Mouse (Mus musculus): ENCODE results near the gene E4f1. TPM values are rescaled to one million over a fixed set of nuclear protein-coding genes. Genes with fewer than 3 reads are reported as not detected.
A peak's percentile ranks its signal among the peaks of the same experiment; 100 is the strongest.

The E4f1 gene
- polyA plus RNA-seq, 1 experiment from 2014 or later = 33.7 TPM

- Histone ChIP-seq H3K27me3 (replicated peaks) (no peaks in the 10 kb centered on the region), H3K27ac (no peak overlapping the region), H3K4me1 (peaks cover 12% of the 10 kb centered on the region), H3K36me3 (peaks cover 44% of the 10 kb centered on the region), H3K4me3 (replicated peaks) (no peak overlapping the region), H3K4me2 (no peak overlapping the region), H3K9me3 (no peaks in the 10 kb centered on the region), H3K9ac (no peak overlapping the region)
- no peak for ATAC-seq (ENCODE audit: insufficient read depth, low FRiP score, low read depth)
- 96% methylated on average over 5 of the region's 5 CpGs for WGBS
These were observed 45.6 kb downstream of the E4f1 start for GRCm38 (mm10) chr17:24424489-24424888.

DNA sequence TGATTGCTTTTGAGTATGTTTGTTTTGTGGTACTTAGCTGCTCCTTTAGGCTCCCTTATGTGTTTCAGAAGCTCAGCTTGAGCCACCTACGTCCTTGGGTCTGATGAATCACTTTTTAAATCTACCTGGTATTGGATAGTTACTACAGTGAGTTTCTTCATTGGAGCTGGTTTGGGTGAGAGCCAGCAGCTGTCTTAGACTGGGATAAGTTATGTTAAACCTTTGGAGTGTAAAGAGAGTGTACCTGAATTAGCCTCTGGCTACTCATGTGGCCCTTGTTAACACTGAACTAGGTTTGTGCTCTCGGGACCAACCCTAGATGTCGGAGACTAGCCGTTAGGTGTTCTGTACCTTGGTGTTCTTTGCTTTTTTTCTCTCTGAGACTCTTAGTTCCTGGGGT lies 47.0 kb downstream of the E4f1 start:
- H3K9ac ChIP-seq = no peak overlapping the region
- H3K4me2 ChIP-seq = no peak overlapping the region
- 89% methylated on average over 4 of the region's 4 CpGs for WGBS
- no peaks in the 10 kb centered on the region for H3K27me3 ChIP-seq (replicated peaks)
- no peak for ATAC-seq (ENCODE audit: insufficient read depth, low FRiP score, low read depth)
- H3K9me3 ChIP-seq = no peaks in the 10 kb centered on the region
- H3K36me3 ChIP-seq = peaks cover 56% of the 10 kb centered on the region
- peaks cover 10% of the 10 kb centered on the region; the same call in 1 of the 2 replicates for H3K4me1 ChIP-seq
- no peak overlapping the region for H3K4me3 ChIP-seq (replicated peaks)
- no peak overlapping the region for H3K27ac ChIP-seq

DNA sequence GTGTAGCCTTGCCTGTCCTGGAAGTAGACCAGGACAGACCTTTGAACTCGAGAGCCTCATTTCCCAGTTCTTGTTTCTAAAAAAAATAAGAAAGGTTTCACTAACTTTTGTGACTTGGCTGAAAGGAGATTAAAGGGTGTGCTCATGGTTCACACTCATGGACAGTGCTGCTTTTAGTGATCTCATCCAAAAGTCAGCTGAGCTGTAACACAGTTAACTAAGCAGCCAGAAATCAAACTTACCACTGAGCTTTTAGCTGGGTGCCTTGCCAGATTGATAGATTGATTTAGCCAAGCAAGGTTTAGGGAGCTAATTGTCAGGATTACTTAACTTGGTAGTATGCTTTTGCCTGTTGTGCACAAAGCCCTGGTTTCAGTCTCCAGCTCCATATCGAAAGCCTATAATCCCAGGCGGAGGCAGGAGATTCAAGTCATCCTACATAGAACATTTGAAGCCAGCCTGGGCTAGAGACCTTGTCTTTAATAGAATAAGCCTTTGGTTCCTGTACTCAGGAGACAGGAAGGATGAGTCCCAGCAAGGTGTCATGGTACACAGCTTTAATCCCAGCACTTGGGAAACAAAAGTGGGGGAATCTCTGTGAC lies 54.0 kb downstream of the E4f1 start:
- H3K9me3 ChIP-seq = no peaks in the 10 kb centered on the region
- ATAC-seq (ENCODE audit: insufficient read depth, low FRiP score, low read depth) = no peak
- WGBS = 79% methylated on average over 3 of the region's 3 CpGs
- no peak overlapping the region for H3K27ac ChIP-seq
- peak overlapping the region; percentile 71; the same call in 1 of the 2 replicates for H3K9ac ChIP-seq
- H3K4me2 ChIP-seq = peak overlapping the region; percentile 70
- peaks cover 17% of the 10 kb centered on the region for H3K4me1 ChIP-seq
- peaks cover 26% of the 10 kb centered on the region for H3K36me3 ChIP-seq
- H3K4me3 ChIP-seq (replicated peaks) = peak overlapping the region; percentile 79
- no peaks in the 10 kb centered on the region for H3K27me3 ChIP-seq (replicated peaks)

- H3K4me2 ChIP-seq = peak overlapping the region; percentile 70
- no peak for ATAC-seq (ENCODE audit: insufficient read depth, low FRiP score, low read depth)
- H3K27ac ChIP-seq = peak overlapping the region; percentile 95
These were observed 55.1 kb downstream of the E4f1 start for GRCm38 (mm10) chr17:24415011-24415410.

GRCm38 (mm10) chr17:24414230-24414976 lies 55.7 kb downstream of the E4f1 start, which contains the start of gene Rnps1:
Gene Rnps1 (plus strand): TSS chr17:24414565.
- Histone ChIP-seq H3K4me1 (peaks cover 17% of the 10 kb centered on the region), H3K36me3 (peaks cover 16% of the 10 kb centered on the region), H3K9ac (peak within 1 kb of the TSS; percentile 71), H3K27me3 (replicated peaks) (no peaks in the 10 kb centered on the region), H3K27ac (peak within 1 kb of the TSS; percentile 95), H3K4me3 (replicated peaks) (peak within 1 kb of the TSS; percentile 79), H3K4me2 (peak within 1 kb of the TSS; percentile 70), H3K9me3 (no peaks in the 10 kb centered on the region)
- WGBS = under 1% methylated on average over 63 of the region's 64 CpGs
- ATAC-seq (ENCODE audit: insufficient read depth, low FRiP score, low read depth) = peak; percentile 90

More at GRCm38 (mm10) chr17:24415011-24415410, 55.1 kb downstream of the E4f1 start:
- H3K9ac ChIP-seq = peak overlapping the region; percentile 71
- peaks cover 16% of the 10 kb centered on the region for H3K36me3 ChIP-seq
- no peaks in the 10 kb centered on the region for H3K9me3 ChIP-seq
- H3K4me1 ChIP-seq = peaks cover 17% of the 10 kb centered on the region
- no peaks in the 10 kb centered on the region for H3K27me3 ChIP-seq (replicated peaks)
- WGBS = under 1% methylated on average over 21 of the region's 21 CpGs
- peak overlapping the region; percentile 79 for H3K4me3 ChIP-seq (replicated peaks)

DNA sequence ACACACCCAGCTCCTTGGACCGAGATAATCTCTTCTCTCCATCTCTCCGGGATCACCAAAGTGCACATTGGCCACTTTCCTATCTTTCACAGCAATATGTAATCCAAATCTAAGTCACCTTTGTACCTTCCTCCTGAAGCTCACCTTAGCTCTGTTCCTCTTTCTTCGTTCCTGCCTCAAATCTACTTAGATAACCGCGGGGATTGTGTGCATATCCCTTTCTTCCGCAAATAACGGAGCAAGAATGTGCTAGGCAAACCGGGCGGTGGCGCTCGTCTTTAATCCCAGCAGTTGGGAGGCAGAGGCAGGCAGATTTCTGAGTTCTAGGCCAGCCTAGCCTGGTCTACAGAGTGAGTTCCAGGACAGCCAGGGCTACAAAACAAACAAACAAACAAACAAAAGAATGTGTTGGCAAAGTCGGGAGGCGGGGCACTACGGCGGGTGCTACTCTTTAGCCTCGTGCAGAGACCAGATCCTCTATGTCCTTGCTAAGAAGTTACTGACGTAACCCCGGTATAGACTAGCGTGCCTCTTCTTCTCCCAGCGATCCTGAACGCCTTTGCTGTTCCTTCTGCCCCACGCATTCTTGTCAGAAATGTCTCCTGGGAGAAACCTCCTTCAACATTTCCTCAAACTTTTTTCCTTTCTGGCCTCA lies 56.4 kb downstream of the E4f1 start:
- peak overlapping the region; percentile 79 for H3K4me3 ChIP-seq (replicated peaks)
- peak overlapping the region; percentile 63 for H3K4me2 ChIP-seq
- H3K4me1 ChIP-seq = peaks cover 17% of the 10 kb centered on the region
- no peaks in the 10 kb centered on the region for H3K27me3 ChIP-seq (replicated peaks)
- 27% methylated on average over 22 of the region's 22 CpGs for WGBS
- peak overlapping the region; percentile 61; the same call in 1 of the 2 replicates for H3K9ac ChIP-seq
- peak; percentile 15; the same call in 1 of the 2 replicates for ATAC-seq (ENCODE audit: insufficient read depth, low FRiP score, low read depth)
- H3K27ac ChIP-seq = peak overlapping the region; percentile 95
- no peaks in the 10 kb centered on the region for H3K9me3 ChIP-seq
- H3K36me3 ChIP-seq = peaks cover 16% of the 10 kb centered on the region

GRCm38 (mm10) chr17:24407116-24407803 lies 62.9 kb downstream of the E4f1 start:
- Histone ChIP-seq H3K27ac (no peak overlapping the region), H3K4me1 (no peaks in the 10 kb centered on the region), H3K9ac (no peak overlapping the region), H3K9me3 (no peaks in the 10 kb centered on the region), H3K27me3 (replicated peaks) (no peaks in the 10 kb centered on the region), H3K4me3 (replicated peaks) (no peak overlapping the region), H3K36me3 (peaks cover 25% of the 10 kb centered on the region), H3K4me2 (no peak overlapping the region)
- no peak for ATAC-seq (ENCODE audit: insufficient read depth, low FRiP score, low read depth)
- WGBS = 88% methylated on average over 12 of the region's 12 CpGs

DNA sequence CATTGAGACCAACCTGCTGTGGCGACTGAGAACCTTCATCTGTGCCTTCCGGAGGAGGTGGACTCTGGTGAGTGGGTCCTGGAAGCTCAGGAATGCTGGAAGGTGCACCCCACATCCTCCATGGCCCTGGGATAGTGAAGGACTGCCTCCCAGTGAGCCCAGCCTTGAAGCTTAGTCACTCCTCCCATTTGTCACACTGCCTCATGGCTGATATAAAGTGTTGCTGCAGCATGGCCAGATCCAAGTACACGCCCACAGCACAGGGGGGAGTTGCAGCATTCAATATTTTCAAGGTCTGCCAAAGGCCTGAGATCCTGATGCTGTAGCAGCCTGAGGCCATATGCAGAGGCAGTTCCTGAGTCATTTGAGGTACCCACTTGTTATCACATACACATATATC lies 67.7 kb downstream of the E4f1 start:
- Histone ChIP-seq H3K4me1 (no peaks in the 10 kb centered on the region), H3K9me3 (no peaks in the 10 kb centered on the region), H3K4me3 (replicated peaks) (no peak overlapping the region), H3K9ac (no peak overlapping the region), H3K27ac (no peak overlapping the region), H3K27me3 (replicated peaks) (no peaks in the 10 kb centered on the region), H3K4me2 (no peak overlapping the region), H3K36me3 (peaks cover 6% of the 10 kb centered on the region; the same call in 1 of the 2 replicates)
- WGBS = 75% methylated on average over 3 of the region's 3 CpGs
- ATAC-seq (ENCODE audit: insufficient read depth, low FRiP score, low read depth) = peak; percentile 63; the same call in 1 of the 2 replicates

DNA sequence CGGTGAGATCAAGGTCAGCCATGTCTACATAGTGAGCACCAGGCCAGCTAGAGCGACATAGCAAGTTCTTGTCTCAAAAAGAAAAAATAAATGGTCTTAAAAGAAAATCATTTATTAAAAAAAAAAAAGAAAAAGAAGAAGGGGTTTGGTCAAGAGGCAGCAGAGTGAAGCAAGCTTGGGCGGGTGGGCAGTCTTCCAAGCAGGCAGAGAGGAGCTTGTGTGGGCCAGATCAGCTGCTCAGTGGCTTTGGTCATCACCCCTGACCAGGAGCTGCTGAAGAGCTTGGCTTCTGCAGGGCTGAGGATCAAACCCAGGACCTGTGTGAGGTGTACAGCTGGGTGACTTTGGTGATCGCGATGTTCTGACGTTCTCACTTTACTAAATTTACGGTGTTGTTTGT lies 75.7 kb downstream of the E4f1 start:
- no peaks in the 10 kb centered on the region for H3K27me3 ChIP-seq (replicated peaks)
- H3K27ac ChIP-seq = no peak overlapping the region
- H3K4me2 ChIP-seq = no peak overlapping the region
- H3K4me1 ChIP-seq = no peaks in the 10 kb centered on the region; the same call in 1 of the 2 replicates
- no peak for ATAC-seq (ENCODE audit: insufficient read depth, low FRiP score, low read depth)
- WGBS = 86% methylated on average over 7 of the region's 7 CpGs
- H3K4me3 ChIP-seq (replicated peaks) = no peak overlapping the region
- no peaks in the 10 kb centered on the region for H3K36me3 ChIP-seq
- H3K9ac ChIP-seq = no peak overlapping the region
- H3K9me3 ChIP-seq = no peaks in the 10 kb centered on the region
